ENCODE assay signal across 8 mouse cellular contexts in the genomic region with DNA sequence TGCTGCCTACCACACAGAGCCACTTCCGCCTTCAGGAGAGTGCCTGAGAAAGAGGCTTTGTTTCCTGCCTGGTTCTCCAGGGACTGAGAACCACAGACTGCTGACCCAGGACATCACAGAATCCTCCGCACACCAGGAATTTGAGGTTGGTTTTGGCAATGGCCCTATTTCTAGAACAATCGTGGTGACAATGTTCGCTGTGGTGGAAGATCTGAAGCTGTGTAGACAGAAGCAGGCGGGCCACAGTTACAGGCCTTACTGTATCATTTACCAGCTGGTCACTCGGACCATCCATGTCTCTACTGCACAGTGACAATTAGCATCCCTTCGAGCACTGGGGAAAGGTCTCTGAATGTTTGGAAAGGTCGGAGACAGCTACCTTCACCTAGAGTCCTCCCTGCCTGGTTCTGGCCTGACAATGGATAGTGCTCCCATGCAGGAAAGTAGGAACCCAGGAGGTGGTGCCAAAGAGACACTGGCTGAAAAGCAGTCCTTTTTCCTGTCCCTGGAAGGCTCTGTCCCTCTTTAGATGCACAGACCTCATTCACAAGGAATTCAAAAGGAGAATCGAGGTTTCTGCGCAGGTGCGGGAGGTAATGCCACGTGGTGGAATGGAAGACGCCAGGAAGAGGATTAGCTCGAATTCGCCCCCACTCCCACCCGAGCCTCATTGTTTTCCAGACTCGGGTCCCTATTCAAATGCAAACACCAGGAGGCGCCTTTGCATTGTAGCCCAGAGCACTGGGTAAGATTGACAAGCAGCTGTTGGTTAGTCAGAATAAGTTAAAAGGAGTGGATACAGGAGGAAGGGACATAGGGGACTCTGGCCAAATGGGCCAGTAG. TPM values are rescaled to one million over a fixed set of nuclear protein-coding genes. Genes with fewer than 3 reads are reported as not detected.
DNase-seq lines count a peak whose midpoint lies in the region; ATAC-seq and TF ChIP-seq lines count a peak whose summit lies in the region.

No protein-coding gene starts in this region.

- no peak overlapping the region; the same call in 1 of the 2 replicates for H3K9ac ChIP-seq in forebrain, embryonic 14.5 days (ENCODE audit: low read length)
- H3K9ac ChIP-seq in hindbrain, postnatal 0 days (replicated peaks; ENCODE audit: low read length), result no peak overlapping the region
- no peak overlapping the region for H3K9ac ChIP-seq in midbrain, embryonic 13.5 days (replicated peaks)

- no peak overlapping the region; the same call in 1 of the 2 replicates for H3K27ac ChIP-seq in forebrain, embryonic 14.5 days (ENCODE audit: low read depth, low read length)
- peak overlapping the region; percentile 41; the same call in 1 of the 2 replicates for H3K27ac ChIP-seq in hindbrain, postnatal 0 days
- peak overlapping the region; percentile 48; the same call in 1 of the 2 replicates for H3K27ac ChIP-seq in midbrain, embryonic 13.5 days

- peak; percentile 5 for DNase-seq in gastrocnemius, adult 18-20 months (ENCODE audit: low spot score)
- DNase-seq in gastrocnemius, postnatal 36 days, result no peak
- peak; percentile 3 for DNase-seq in c-Kit-positive CD71-positive TER-119-positive erythroid progenitor cells, embryonic 14.5 days (ENCODE audit: low spot score)
- peak; percentile 87 for DNase-seq in forebrain, embryonic 14.5 days (ENCODE audit: low spot score)
- peak; percentile 79 for DNase-seq in hindbrain, postnatal 0 days (ENCODE audit: low spot score)
- DNase-seq in left cerebral cortex, postnatal 10 days (ENCODE audit: extremely low spot score in 1 of 2, low spot score in 2 of 2), result peak; percentile 30 to 50
- DNase-seq in testis, postnatal 10 days (ENCODE audit: low spot score), result peak; percentile 55

- no peaks in the 10 kb centered on the region for H3K27me3 ChIP-seq in forebrain, embryonic 14.5 days (replicated peaks; ENCODE audit: control insufficient read depth, insufficient read depth, low read length)
- H3K27me3 ChIP-seq in hindbrain, postnatal 0 days (ENCODE audit: insufficient read depth, low read length), result 0 out of 2 replicates have a peak, but pooled peaks cover 3% of the 10 kb centered on the region
- peaks cover 47% of the 10 kb centered on the region for H3K27me3 ChIP-seq in midbrain, embryonic 13.5 days

- intact Hi-C loops in gastrocnemius, postnatal 36 days (cut with DNase I), result no loop called here
- intact Hi-C loops in left cerebral cortex, postnatal 10 days (cut with DNase I), result no loop called here

- 13% methylated on average over 18 of the region's 18 CpGs for WGBS in forebrain, embryonic 14.5 days
- WGBS in hindbrain, postnatal 0 days, result 21% methylated on average over 18 of the region's 18 CpGs
- 23% methylated on average over 18 of the region's 18 CpGs for WGBS in midbrain, embryonic 13.5 days

- H3K4me1 ChIP-seq in forebrain, embryonic 14.5 days (ENCODE audit: control insufficient read depth, insufficient read depth, low read length), result peaks cover 20% of the 10 kb centered on the region
- peaks cover 10% of the 10 kb centered on the region for H3K4me1 ChIP-seq in hindbrain, postnatal 0 days (ENCODE audit: insufficient read depth, low read length)
- H3K4me1 ChIP-seq in midbrain, embryonic 13.5 days (replicated peaks), result peaks cover 30% of the 10 kb centered on the region

- no peaks in the 10 kb centered on the region for H3K9me3 ChIP-seq in forebrain, embryonic 14.5 days (replicated peaks; ENCODE audit: control insufficient read depth, low read length)
- no peaks in the 10 kb centered on the region for H3K9me3 ChIP-seq in hindbrain, postnatal 0 days (ENCODE audit: low read length)
- H3K9me3 ChIP-seq in midbrain, embryonic 13.5 days, result no peaks in the 10 kb centered on the region

- H3K4me3 ChIP-seq in forebrain, embryonic 14.5 days (ENCODE audit: low read depth, low read length), result no peak overlapping the region
- 0 out of 2 replicates have a peak overlapping the region, but pooled peaks have one; percentile 1 for H3K4me3 ChIP-seq in hindbrain, postnatal 0 days (ENCODE audit: low read length)
- 0 out of 2 replicates have a peak overlapping the region, but pooled peaks have one; percentile 10 for H3K4me3 ChIP-seq in midbrain, embryonic 13.5 days (replicated peaks)

- H3K36me3 ChIP-seq in forebrain, embryonic 14.5 days (ENCODE audit: control insufficient read depth, insufficient read depth, low read length), result no peaks in the 10 kb centered on the region
- H3K36me3 ChIP-seq in hindbrain, postnatal 0 days (ENCODE audit: insufficient read depth, low read length), result no peaks in the 10 kb centered on the region
- no peaks in the 10 kb centered on the region for H3K36me3 ChIP-seq in midbrain, embryonic 13.5 days

- ATAC-seq in forebrain, embryonic 14.5 days, result peak; percentile 76
- peak; percentile 82 for ATAC-seq in hindbrain, postnatal 0 days
- ATAC-seq in midbrain, embryonic 13.5 days, result peak; percentile 76

- TF ChIP-seq CTCF in hindbrain, postnatal 0 days (IDR thresholded peaks at IDR 0.05; ENCODE audit: low read depth), result peak; percentile 75

- peak overlapping the region; percentile 20 for H3K4me2 ChIP-seq in forebrain, embryonic 14.5 days (ENCODE audit: low read length)
- peak overlapping the region; percentile 48 for H3K4me2 ChIP-seq in hindbrain, postnatal 0 days (ENCODE audit: low read depth, low read length)
- H3K4me2 ChIP-seq in midbrain, embryonic 13.5 days (replicated peaks), result peak overlapping the region; percentile 45

RNA-seq across cellular contexts. Expression of a gene that starts 52.6 kb away (rescaled TPM):
- total RNA-seq in gastrocnemius, adult 18-20 months (2021), result not detected
- total RNA-seq in gastrocnemius, postnatal 36 days (2021), result not detected
- polyA plus RNA-seq in forebrain, embryonic 14.5 days (2014; fragmentation: Nextera tagmentation; extraction: Ambion mirVana), result 44.5 and 51.8 TPM in 2 replicates
- 88.7 and 136 TPM in 2 replicates for total RNA-seq in hindbrain, postnatal 0 days (2014; rRNA removed)
- 68.7 and 82.3 TPM in 2 replicates for polyA plus RNA-seq in hindbrain, postnatal 0 days (2015; fragmentation: Nextera tagmentation; extraction: Ambion mirVana)
- total RNA-seq in left cerebral cortex, postnatal 10 days (2021), result 1 to 10 TPM; 7.0 to 7.5 TPM
- 39.9 and 40.9 TPM in 2 replicates for polyA plus RNA-seq in midbrain, embryonic 13.5 days (2015; fragmentation: Nextera tagmentation; extraction: Ambion mirVana)

Comparison
In these comparisons a context has a peak if more than half of its experiments do, and no peak if none do; other contexts are left out.
1. DNase-seq: peak in gastrocnemius, adult 18-20 months (single experiment), c-Kit-positive CD71-positive TER-119-positive erythroid progenitor cells, embryonic 14.5 days (single experiment), forebrain, embryonic 14.5 days (single experiment), hindbrain, postnatal 0 days (single experiment), left cerebral cortex, postnatal 10 days (2 of 2) and testis, postnatal 10 days (single experiment); none in gastrocnemius, postnatal 36 days (0 of 2).
2. RNA of a gene that starts 52.6 kb away (total RNA-seq): 88.7 to 136 TPM in hindbrain, postnatal 0 days; 7.0 to 7.5 TPM in left cerebral cortex, postnatal 10 days, not detected in gastrocnemius, postnatal 36 days and not detected in gastrocnemius, adult 18-20 months; every median in the first group is over 10 times any median in the second.
3. Peak in every context shown above with its lines, with median percentiles within 50 percentile points of each other: ATAC-seq and H3K4me2 ChIP-seq.